Mouse (Mus musculus) forebrain, embryonic 13.5 days (tissue): ENCODE results near the gene Casc3. TPM values are rescaled to one million over a fixed set of nuclear protein-coding genes. Genes with fewer than 3 reads are reported as not detected.
"Not testable (repeated sequence)": the region's sequence is repeated elsewhere in the genome, so short reads cannot be mapped to it uniquely, and the experiment has no call there.

Experiments used
- ATAC-seq: fragments of 200-750 bp; cut with Nextera tagmentation; 2 replicates; pipeline ENCODE4 v1.8.0; 2017
- H3K27ac ChIP-seq: fragments of 300-500 bp; sonication (generic); 2 replicates; pipeline ENCODE4 v1.5.1; 2015; ENCODE audit warnings: inconsistent platforms, mild to moderate bottlenecking, moderate library complexity
- H3K27me3 ChIP-seq: fragments of 300-500 bp; sonication (generic); 2 replicates; pipeline ENCODE4 v1.6.1; 2015; ENCODE audit warnings: mild to moderate bottlenecking, inconsistent platforms
- H3K36me3 ChIP-seq: fragments of 300-500 bp; sonication (generic); 2 replicates; pipeline ENCODE4 v1.6.1; 2015; ENCODE audit warnings: mild to moderate bottlenecking, inconsistent platforms; ENCODE audit not compliant: poor library complexity, severe bottlenecking
- H3K4me1 ChIP-seq: fragments of 300-500 bp; sonication (generic); 2 replicates; pipeline ENCODE4 v1.6.1; 2015; ENCODE audit warnings: inconsistent platforms
- H3K4me2 ChIP-seq: fragments of 300-500 bp; sonication (generic); 2 replicates; pipeline ENCODE4 v1.6.1; 2015; ENCODE audit warnings: inconsistent platforms, mild to moderate bottlenecking, moderate library complexity
- H3K4me3 ChIP-seq: fragments of 300-500 bp; sonication (generic); 2 replicates; pipeline ENCODE4 v1.5.1; 2015; ENCODE audit warnings: mild to moderate bottlenecking, inconsistent platforms
- H3K9ac ChIP-seq: fragments of 300-500 bp; sonication (generic); 2 replicates; pipeline ENCODE4 v1.6.1; 2015; ENCODE audit warnings: mild to moderate bottlenecking, inconsistent platforms
- H3K9me3 ChIP-seq: fragments of 300-500 bp; sonication (generic); replicated peaks from 2 replicates; pipeline ENCODE4 v1.6.1; 2016; ENCODE audit warnings: inconsistent platforms
- WGBS: fragments of 180-500 bp; shearing (Covaris S2); methylation state at CpG from one replicate; pipeline ENCODE4 v1.1.7; 2015; 5-methylcytosine and 5-hydroxymethylcytosine counted together
- polyA plus RNA-seq: library from polyadenylated mRNA; unstranded; fragments of >200 nt; fragmentation: Nextera tagmentation; extraction: Ambion mirVana; gene quantifications from 2 replicates; pipeline ENCODE4 v1.2.1, GENCODE M21; 2015

Casc3 gene
- polyA plus RNA-seq, 1 experiment from 2014 or later: 46.4 TPM

GRCm38 (mm10) chr11:98795015-98795713 is 9.5 kb upstream of the Casc3 start, which contains the start of gene Msl1:
Msl1 (plus strand) TSS chr11:98795516.
- ATAC-seq: peak; percentile 64
- Histone ChIP-seq H3K9me3 (no peaks in the 10 kb centered on the region), H3K36me3 (peaks cover 18% of the 10 kb centered on the region), H3K27me3 (no peaks in the 10 kb centered on the region), H3K27ac (peak within 1 kb of the TSS; percentile 100), H3K4me3 (peak within 1 kb of the TSS; percentile 100), H3K9ac (peak within 1 kb of the TSS; percentile 100), H3K4me2 (peak within 1 kb of the TSS; percentile 88), H3K4me1 (peaks cover 46% of the 10 kb centered on the region)
- WGBS: 1% methylated on average over 56 of the region's 89 CpGs

- Histone ChIP-seq H3K9ac (peak overlapping the region; percentile 100), H3K27me3 (no peaks in the 10 kb centered on the region), H3K36me3 (peaks cover 25% of the 10 kb centered on the region), H3K4me1 (peaks cover 46% of the 10 kb centered on the region), H3K4me2 (peak overlapping the region; percentile 88), H3K4me3 (peak overlapping the region; percentile 100), H3K27ac (peak overlapping the region; percentile 100), H3K9me3 (no peaks in the 10 kb centered on the region)
- under 1% methylated on average over 35 of the region's 74 CpGs for WGBS
- peak; percentile 46 for ATAC-seq
These were observed 8.8 kb upstream of the Casc3 start for GRCm38 (mm10) chr11:98795714-98796514.

- peaks cover 33% of the 10 kb centered on the region for H3K36me3 ChIP-seq
- H3K9ac ChIP-seq: peak overlapping the region; percentile 100
- H3K9me3 ChIP-seq: no peaks in the 10 kb centered on the region
- peak overlapping the region; percentile 88 for H3K4me2 ChIP-seq
- 3% methylated on average over 23 of the region's 23 CpGs for WGBS
- H3K4me1 ChIP-seq: peaks cover 46% of the 10 kb centered on the region
- ATAC-seq: peak; percentile 65
- peak overlapping the region; percentile 100 for H3K4me3 ChIP-seq
- H3K27me3 ChIP-seq: no peaks in the 10 kb centered on the region
- H3K27ac ChIP-seq: peak overlapping the region; percentile 100
These were observed 8.0 kb upstream of the Casc3 start for GRCm38 (mm10) chr11:98796515-98797216.

DNA sequence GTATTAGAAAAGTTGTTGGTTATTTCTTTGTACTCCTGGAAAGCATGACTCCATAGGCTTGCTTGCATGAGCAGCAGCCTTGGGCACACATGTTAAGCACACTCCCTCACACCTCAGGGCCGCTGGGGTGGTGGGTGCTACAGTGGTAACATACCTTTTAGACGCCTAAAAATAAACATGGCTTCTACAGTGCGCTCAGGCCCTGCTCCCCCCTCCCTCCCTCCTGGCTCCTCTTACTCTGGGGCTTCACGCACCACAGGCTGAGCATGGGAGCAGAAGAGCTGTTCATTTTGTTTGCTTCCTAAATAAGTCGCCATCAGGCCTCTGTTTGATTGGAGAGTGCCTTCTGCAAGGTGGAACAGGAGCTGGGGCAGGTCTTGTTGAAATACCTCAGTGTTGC is 7.4 kb upstream of the Casc3 start:
- Histone ChIP-seq H3K4me1 (peaks cover 41% of the 10 kb centered on the region), H3K27ac (no peak overlapping the region)
- WGBS: 12% methylated on average over 5 of the region's 5 CpGs

GRCm38 (mm10) chr11:98797909-98798308 is 6.8 kb upstream of the Casc3 start:
- peak overlapping the region; percentile 100 for H3K9ac ChIP-seq

More for the DNA sequence above, 7.4 kb upstream of the Casc3 start:
- ATAC-seq: no peak
- Histone ChIP-seq H3K4me2 (peak overlapping the region; percentile 88), H3K4me3 (peak overlapping the region; percentile 100), H3K27me3 (no peaks in the 10 kb centered on the region), H3K9ac (peak overlapping the region; percentile 100), H3K36me3 (peaks cover 39% of the 10 kb centered on the region), H3K9me3 (no peaks in the 10 kb centered on the region)

GRCm38 (mm10) chr11:98808417-98808816 is 3.7 kb downstream of the Casc3 start:
- no peak for ATAC-seq
- no peaks in the 10 kb centered on the region for H3K9me3 ChIP-seq
- 73% methylated on average over 2 of the region's 2 CpGs for WGBS
- H3K9ac ChIP-seq: 0 out of 2 replicates have a peak overlapping the region, but pooled peaks have one; percentile 96
- H3K4me3 ChIP-seq: no peak overlapping the region
- peak overlapping the region; percentile 87 for H3K4me2 ChIP-seq
- H3K27me3 ChIP-seq: no peaks in the 10 kb centered on the region
- H3K36me3 ChIP-seq: peaks cover 68% of the 10 kb centered on the region
- H3K27ac ChIP-seq: peak overlapping the region; percentile 97; the same call in 1 of the 2 replicates
- H3K4me1 ChIP-seq: peaks cover 24% of the 10 kb centered on the region

More at GRCm38 (mm10) chr11:98797909-98798308, 6.8 kb upstream of the Casc3 start:
- no peak for ATAC-seq
- Histone ChIP-seq H3K36me3 (peaks cover 45% of the 10 kb centered on the region), H3K4me3 (peak overlapping the region; percentile 100), H3K9me3 (no peaks in the 10 kb centered on the region), H3K4me2 (peak overlapping the region; percentile 88), H3K27me3 (no peaks in the 10 kb centered on the region), H3K4me1 (peaks cover 39% of the 10 kb centered on the region), H3K27ac (no peak overlapping the region)
- 36% methylated on average over 4 of the region's 4 CpGs for WGBS

- WGBS: under 1% methylated on average over 75 of the region's 84 CpGs
These were observed 5.0 kb downstream of the Casc3 start for GRCm38 (mm10) chr11:98809457-98810290.

DNA sequence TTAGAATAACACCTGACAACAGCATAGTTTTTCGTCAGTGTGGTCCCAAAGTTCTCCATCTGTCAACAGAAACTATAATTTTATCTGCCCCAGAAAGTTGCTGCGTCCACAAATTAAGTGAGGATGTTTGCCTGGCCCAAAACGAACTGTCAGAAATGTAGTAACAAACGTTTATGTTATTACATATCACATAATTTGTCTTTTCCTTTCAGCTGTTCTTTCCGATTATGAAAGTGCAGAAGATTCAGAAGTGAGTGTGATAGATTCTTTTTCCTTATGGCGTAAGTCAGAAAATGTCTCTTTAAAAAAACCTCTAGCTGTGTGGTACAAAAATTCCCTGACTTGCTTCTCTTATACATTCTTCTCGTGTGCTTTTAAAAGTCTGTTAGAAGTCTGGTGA is 6.0 kb downstream of the Casc3 start:
- H3K27ac ChIP-seq: 0 out of 2 replicates have a peak overlapping the region, but pooled peaks have one; percentile 97
- H3K36me3 ChIP-seq: peaks cover 67% of the 10 kb centered on the region
- no peaks in the 10 kb centered on the region for H3K9me3 ChIP-seq
- WGBS: 79% methylated on average over 7 of the region's 7 CpGs
- H3K27me3 ChIP-seq: no peaks in the 10 kb centered on the region
- H3K4me2 ChIP-seq: peak overlapping the region; percentile 87
- H3K4me3 ChIP-seq: peak overlapping the region; percentile 95
- peaks cover 24% of the 10 kb centered on the region for H3K4me1 ChIP-seq
- H3K9ac ChIP-seq: peak overlapping the region; percentile 96
- ATAC-seq: no peak

More at GRCm38 (mm10) chr11:98809457-98810290, 5.0 kb downstream of the Casc3 start:
- peak; percentile 98 for ATAC-seq
- Histone ChIP-seq H3K9me3 (no peaks in the 10 kb centered on the region), H3K9ac (peak overlapping the region; percentile 96), H3K4me1 (peaks cover 24% of the 10 kb centered on the region), H3K36me3 (peaks cover 68% of the 10 kb centered on the region), H3K27ac (peak overlapping the region; percentile 97), H3K4me2 (peak overlapping the region; percentile 87), H3K27me3 (no peaks in the 10 kb centered on the region), H3K4me3 (peak overlapping the region; percentile 95)

- H3K36me3 ChIP-seq: peaks cover 96% of the 10 kb centered on the region
- no peak overlapping the region for H3K4me3 ChIP-seq
- no peaks in the 10 kb centered on the region for H3K27me3 ChIP-seq
- 96% methylated on average over 1 of the region's 1 CpGs for WGBS
- H3K27ac ChIP-seq: no peak overlapping the region
- H3K9me3 ChIP-seq: no peaks in the 10 kb centered on the region
- H3K4me1 ChIP-seq: 0 out of 2 replicates have a peak, but pooled peaks cover 1% of the 10 kb centered on the region
- no peak overlapping the region for H3K4me2 ChIP-seq
- H3K9ac ChIP-seq: no peak overlapping the region
- ATAC-seq: no peak
These were observed 12.1 kb downstream of the Casc3 start for GRCm38 (mm10) chr11:98816706-98817239.

DNA sequence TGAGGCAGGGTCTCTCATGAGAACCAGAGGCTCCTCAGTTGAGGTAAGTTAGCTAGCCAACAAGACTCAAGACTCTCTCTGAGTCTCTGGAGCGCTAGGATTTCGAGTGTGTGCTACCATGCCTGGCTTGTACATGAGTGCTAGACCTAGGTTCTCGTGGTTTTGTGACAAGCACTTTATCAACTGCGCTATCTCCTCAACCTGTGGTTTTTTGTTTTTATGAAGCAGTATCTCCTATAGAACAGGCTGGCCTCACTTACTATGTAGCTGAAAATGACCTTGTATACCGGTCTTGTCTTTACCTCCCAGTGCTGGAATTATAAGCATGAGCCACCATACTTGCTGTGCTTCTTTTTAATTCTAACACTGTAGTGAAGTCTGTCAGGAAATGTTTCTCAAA is 16.3 kb downstream of the Casc3 start:
- Histone ChIP-seq H3K27ac (no peak overlapping the region), H3K4me2 (no peak overlapping the region), H3K4me1 (no peaks in the 10 kb centered on the region), H3K9me3 (no peaks in the 10 kb centered on the region), H3K27me3 (no peaks in the 10 kb centered on the region), H3K4me3 (no peak overlapping the region), H3K9ac (no peak overlapping the region), H3K36me3 (peaks cover 98% of the 10 kb centered on the region)
- WGBS: 97% methylated on average over 5 of the region's 5 CpGs
- ATAC-seq: no peak

DNA sequence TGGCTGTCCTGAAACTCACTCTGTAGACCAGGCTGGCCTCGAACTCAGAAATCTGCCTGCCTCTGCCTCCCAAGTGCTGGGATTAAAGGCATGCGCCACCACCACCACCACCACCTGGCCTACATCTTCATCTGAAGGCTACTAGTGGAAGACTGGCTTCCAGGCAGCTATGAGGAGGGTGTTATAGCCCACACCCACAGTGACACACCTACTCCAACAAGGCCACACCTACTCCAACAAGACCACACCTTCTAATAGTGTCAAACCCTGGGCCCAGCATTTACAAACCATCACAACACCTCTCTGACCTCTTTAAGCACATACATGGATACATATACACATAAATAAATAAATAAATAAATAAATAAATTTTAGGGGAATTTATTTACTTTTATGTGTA is 21.4 kb downstream of the Casc3 start:
- ATAC-seq, H3K4me1 ChIP-seq, H3K4me2 ChIP-seq, H3K4me3 ChIP-seq, H3K9ac ChIP-seq, H3K27ac ChIP-seq, H3K27me3 ChIP-seq, H3K9me3 ChIP-seq: not testable (repeated sequence)
- peaks cover 97% of the 10 kb centered on the region for H3K36me3 ChIP-seq
- 97% methylated on average over 2 of the region's 2 CpGs for WGBS
